ENCODE assay signal across 9 mouse cellular contexts in the genomic region with DNA sequence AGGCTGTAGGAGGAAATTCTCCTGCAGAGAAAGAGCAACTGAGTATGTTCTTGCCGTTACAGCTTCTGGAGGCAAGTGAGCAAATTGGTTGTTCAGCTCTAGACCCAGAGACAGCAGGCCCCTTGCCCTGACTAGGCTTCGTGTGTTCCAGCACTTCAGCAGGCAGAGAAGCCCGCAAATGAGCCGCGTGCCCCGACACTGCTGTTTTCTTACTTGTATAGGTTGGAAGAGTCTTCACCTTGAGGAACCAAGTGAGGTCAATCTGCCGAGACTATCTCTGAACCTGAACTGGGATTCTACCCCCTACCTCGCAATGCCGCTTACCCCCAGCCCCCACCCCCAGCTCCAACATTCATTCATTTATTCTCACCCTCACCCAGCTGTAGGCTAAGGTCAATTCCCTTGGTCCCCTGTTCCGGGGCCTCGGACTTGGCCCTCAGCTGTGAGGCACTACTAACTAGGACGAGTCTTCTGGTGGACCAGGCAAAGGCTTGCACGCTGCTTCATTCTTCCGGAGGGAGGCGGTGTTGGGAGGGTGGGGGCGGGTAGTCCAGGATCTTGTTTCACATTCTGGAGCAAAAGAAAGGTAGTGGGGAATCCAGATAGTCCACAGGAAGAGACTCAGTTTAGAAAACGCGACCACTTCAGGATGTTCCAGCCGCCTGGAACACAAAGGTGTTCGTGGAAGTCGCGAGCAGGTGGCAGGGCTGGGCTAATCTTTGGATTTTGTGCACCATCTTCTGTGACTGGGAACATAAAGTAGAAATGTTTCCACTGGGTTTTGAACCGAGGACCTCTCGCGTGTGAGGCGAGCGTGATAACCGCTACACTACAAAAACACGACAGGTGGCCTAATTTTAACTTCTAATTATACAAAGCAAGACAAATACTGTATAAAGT. TPM values are rescaled to one million over a fixed set of nuclear protein-coding genes. Genes with fewer than 3 reads are reported as not detected.
DNase-seq lines count a peak whose midpoint lies in the region; ATAC-seq and TF ChIP-seq lines count a peak whose summit lies in the region.
"Had no signal": no experiment of that assay in that cellular context is flagged by ENCODE, and none has a peak within 500 bp of the region (broad histone marks: within the 10 kb centered on the region; RNA-seq: fewer than 3 reads in every experiment).

No protein-coding gene starts in this region.

- TF ChIP-seq EP300 in heart, adult 2 months (IDR thresholded peaks at IDR 0.05; ENCODE audit: insufficient read depth, low read depth, low read length) = no peak
- no peak for TF ChIP-seq EP300 in CH12.LX (IDR thresholded peaks at IDR 0.05; ENCODE audit: low read length)
- no peak for TF ChIP-seq EP300 in heart, postnatal 0 days (IDR thresholded peaks at IDR 0.05; ENCODE audit: low read depth)

- H3K4me1 ChIP-seq in heart, adult 2 months (ENCODE audit: control insufficient read depth, insufficient read depth, low read length) = no peaks in the 10 kb centered on the region
- peaks cover 0 to 8% of the 10 kb centered on the region in 2 experiments; a peak in 1 of 4 replicates for H3K4me1 ChIP-seq in CH12.LX (ENCODE audit: control insufficient read depth in 1 of 2, insufficient read depth in 2 of 2)
- 0 out of 2 replicates have a peak, but pooled peaks cover 4% of the 10 kb centered on the region for H3K4me1 ChIP-seq in heart, postnatal 0 days (ENCODE audit: control insufficient read depth, insufficient read depth)
- H3K4me1 ChIP-seq in liver, embryonic 13.5 days (replicated peaks) = peaks cover 26% of the 10 kb centered on the region

- TF ChIP-seq RAD21 in CH12.LX (IDR thresholded peaks at IDR 0.05; ENCODE audit: low read depth, low read length) = no peak

- intact Hi-C loops in heart, adult 2 months (cut with DNase I) = loop anchor here (1.0 kb wide), 1 partner anchor 10 kb away; no protein-coding TSS in a partner anchor

- 14% methylated on average over 29 of the region's 29 CpGs for whole genome bisulfite sequencing in heart, adult 2 months
- WGBS in heart, postnatal 0 days = 11% methylated on average over 29 of the region's 29 CpGs
- WGBS in liver, embryonic 13.5 days (ENCODE audit: insufficient replicate concordance) = 4% methylated on average over 29 of the region's 29 CpGs

- in situ Hi-C loops in CH12.LX (cut with MboI; ENCODE audit: low pct_ligation_motif_present, low pct_unique_long_range_greater_than_20kb, low sequenced_read_pairs) = loop anchor here (5.0 kb wide), 1 partner anchor 119 kb away; no protein-coding TSS in a partner anchor

- H3K4me2 ChIP-seq in CH12.LX (ENCODE audit: insufficient read depth, low read depth, poor library complexity, severe bottlenecking) = peak overlapping the region; percentile 83
- peak overlapping the region; percentile 53 for H3K4me2 ChIP-seq in heart, postnatal 0 days (ENCODE audit: low read depth, low read length)
- peak overlapping the region; percentile 84 for H3K4me2 ChIP-seq in liver, embryonic 13.5 days

- no peaks in the 10 kb centered on the region for H3K9me3 ChIP-seq in CH12.LX (replicated peaks; ENCODE audit: low read length)
- no peaks in the 10 kb centered on the region for H3K9me3 ChIP-seq in heart, postnatal 0 days (replicated peaks; ENCODE audit: control insufficient read depth, low read length)
- H3K9me3 ChIP-seq in liver, embryonic 13.5 days (replicated peaks) = no peaks in the 10 kb centered on the region

- peak overlapping the region; percentile 4 for H3K4me3 ChIP-seq in heart, adult 2 months
- peak overlapping the region; percentile 58 to 67 (median 61) for H3K4me3 ChIP-seq in CH12.LX (replicated peaks in 1 of 3; ENCODE audit: low read depth in 2 of 3, low read length in 2 of 3, poor library complexity in 1 of 3)
- peak overlapping the region; percentile 39 for H3K4me3 ChIP-seq in heart, postnatal 0 days (ENCODE audit: low read depth, low read length)
- peak overlapping the region; percentile 60 for H3K4me3 ChIP-seq in liver, embryonic 13.5 days (replicated peaks)

- dilution Hi-C loops in CH12.LX (cut with MboI; ENCODE audit: extremely low pct_ligation_motif_present, extremely low pct_unique_long_range_greater_than_20kb, low sequenced_read_pairs) = no loop called here

- H3K36me3 ChIP-seq in heart, adult 2 months (ENCODE audit: control insufficient read depth, insufficient read depth, low read length) = no peaks in the 10 kb centered on the region
- H3K36me3 ChIP-seq in CH12.LX (replicated peaks in 1 of 2; ENCODE audit: control insufficient read depth in 1 of 2, insufficient read depth in 1 of 2, low read length in 1 of 2) = peaks cover 0 to 8% of the 10 kb centered on the region in 2 experiments
- no peaks in the 10 kb centered on the region for H3K36me3 ChIP-seq in heart, postnatal 0 days (replicated peaks; ENCODE audit: control insufficient read depth, insufficient read depth, low read length)
- 0 out of 2 replicates have a peak, but pooled peaks cover 4% of the 10 kb centered on the region for H3K36me3 ChIP-seq in liver, embryonic 13.5 days

- H3K27me3 ChIP-seq in heart, adult 2 months (ENCODE audit: control insufficient read depth, insufficient read depth, low read length) = peaks cover 5% of the 10 kb centered on the region
- H3K27me3 ChIP-seq in CH12.LX (replicated peaks) = peaks cover 34% of the 10 kb centered on the region
- peaks cover 21% of the 10 kb centered on the region; the same call in 1 of the 2 replicates for H3K27me3 ChIP-seq in heart, postnatal 0 days (ENCODE audit: control insufficient read depth, insufficient read depth, low read length)
- H3K27me3 ChIP-seq in liver, embryonic 13.5 days = peaks cover 18% of the 10 kb centered on the region

- TF ChIP-seq CTCF in heart, adult 2 months (IDR thresholded peaks at IDR 0.05) = no peak
- peak in 1 of 2 experiments; percentile 26; a peak in 2 of 4 replicates for TF ChIP-seq CTCF in CH12.LX (conservative IDR thresholded peaks at IDR 0.05 in 1 of 2, IDR thresholded peaks at IDR 0.05 in 1 of 2; ENCODE audit: low read depth in 2 of 2, low read length in 2 of 2)
- no peak for TF ChIP-seq CTCF in heart, postnatal 0 days (IDR thresholded peaks at IDR 0.05; ENCODE audit: low read depth)

- DNase-seq in heart, adult 2 months = no peak
- no peak for DNase-seq in heart, adult 18-20 months
- DNase-seq in CH12.LX (ENCODE audit: extremely low read depth) = peak; percentile 83
- peak; percentile 68 for DNase-seq in cerebellum, adult 9-11 months
- DNase-seq in heart, postnatal 0 days (ENCODE audit: low spot score) = no peak
- DNase-seq in liver, embryonic 13.5 days = peak; percentile 77
- DNase-seq in right cerebral cortex, postnatal 14 days = peak; percentile 42
- no peak for DNase-seq in thymus, postnatal 10 days (ENCODE audit: low spot score in 2 of 2)

- no peak for ATAC-seq in heart, postnatal 0 days (ENCODE audit: insufficient read depth, low read depth)
- ATAC-seq in liver, embryonic 13.5 days (ENCODE audit: low read depth) = peak; percentile 66

- H3K9ac ChIP-seq in heart, adult 2 months (ENCODE audit: low read depth, low read length) = no peak overlapping the region
- no peak overlapping the region; the same call in 1 of the 2 replicates for H3K9ac ChIP-seq in CH12.LX (ENCODE audit: insufficient read depth, low read depth)
- no peak overlapping the region for H3K9ac ChIP-seq in heart, postnatal 0 days (replicated peaks; ENCODE audit: low read depth, low read length)
- peak overlapping the region; percentile 64 for H3K9ac ChIP-seq in liver, embryonic 13.5 days

- no peak overlapping the region for H3K27ac ChIP-seq in heart, adult 2 months
- H3K27ac ChIP-seq in CH12.LX (ENCODE audit: insufficient read depth, low read depth) = no peak overlapping the region
- H3K27ac ChIP-seq in heart, postnatal 0 days (ENCODE audit: low read depth) = no peak overlapping the region
- H3K27ac ChIP-seq in liver, embryonic 13.5 days = no peak overlapping the region

- no peak for TF ChIP-seq POLR2A in heart, adult 2 months (IDR thresholded peaks at IDR 0.05; ENCODE audit: insufficient read depth, low read depth, low read length)
- no peak for TF ChIP-seq POLR2A in CH12.LX (IDR thresholded peaks at IDR 0.05; ENCODE audit: low read depth, low read length)

- no peaks in the 10 kb centered on the region for H3K79me2 ChIP-seq in heart, adult 2 months (replicated peaks; ENCODE audit: control insufficient read depth, insufficient read depth, low read length)
- H3K79me2 ChIP-seq in CH12.LX (replicated peaks; ENCODE audit: control insufficient read depth, extremely low read depth, insufficient read depth, poor library complexity, severe bottlenecking) = no peaks in the 10 kb centered on the region

TF ChIP-seq in CH12.LX, 34 proteins besides CTCF, POLR2A, EP300 and RAD21 (continues in another document):
- no peak for TF ChIP-seq MYC (IDR thresholded peaks at IDR 0.05; ENCODE audit: low read depth, low read length)
- TF ChIP-seq TCF12 (IDR thresholded peaks at IDR 0.05; ENCODE audit: low read depth, low read length) = peak; percentile 35; the same call in 1 of the 2 replicates

RNA-seq across cellular contexts. Expression of a gene that starts 12.1 kb away (rescaled TPM):
- total RNA-seq in heart, adult 2 months (2021) = 1 to 10 TPM; 3.9 to 5.1 TPM
- 2.4 and 3.1 TPM in 2 replicates for polyA plus RNA-seq in heart, adult 2 months (2012; rRNA removed)
- total RNA-seq in heart, adult 18-20 months (2021) = 1 to 10 TPM; 4.6 to 4.7 TPM
- total RNA-seq in CH12.LX (2012; rRNA removed) (10.1 and 13.1 TPM in 2 replicates), CH12.LX (2014; rRNA removed) (14.4 and 15.4 TPM in 2 replicates)
- 11.7 and 12.9 TPM in 2 replicates for polyA plus RNA-seq in CH12.LX (2012; ENCODE audit: insufficient read length, low read depth)
- 6.7 and 7.4 TPM in 2 replicates for total RNA-seq in heart, postnatal 0 days (2014; rRNA removed; ENCODE audit: low replicate concordance)
- 6.8 and 7.2 TPM in 2 replicates for polyA plus RNA-seq in heart, postnatal 0 days (2015; fragmentation: Nextera tagmentation; extraction: Ambion mirVana)
- polyA plus RNA-seq in liver, embryonic 13.5 days (2015; fragmentation: Nextera tagmentation; extraction: Ambion mirVana) = 8.3 and 9.1 TPM in 2 replicates

RNA-seq across cellular contexts. Expression of a gene that starts 42.6 kb away (rescaled TPM):
- total RNA-seq in heart, adult 2 months (2021) = 10 to 100 TPM; 14.8 to 15.8 TPM
- polyA plus RNA-seq in heart, adult 2 months (2012; rRNA removed) = 1.5 and 5.3 TPM in 2 replicates
- 10 to 100 TPM; 16.7 to 17.3 TPM for total RNA-seq in heart, adult 18-20 months (2021)
- total RNA-seq in CH12.LX (2012; rRNA removed) (10.3 and 12.3 TPM in 2 replicates), CH12.LX (2014; rRNA removed) (17.7 and 20.0 TPM in 2 replicates)
- 10.3 and 10.5 TPM in 2 replicates for polyA plus RNA-seq in CH12.LX (2012; ENCODE audit: insufficient read length, low read depth)
- total RNA-seq in heart, postnatal 0 days (2014; rRNA removed; ENCODE audit: low replicate concordance) = 10.0 and 11.9 TPM in 2 replicates
- 27.0 and 28.1 TPM in 2 replicates for polyA plus RNA-seq in heart, postnatal 0 days (2015; fragmentation: Nextera tagmentation; extraction: Ambion mirVana)
- 15.2 and 20.1 TPM in 2 replicates for polyA plus RNA-seq in liver, embryonic 13.5 days (2015; fragmentation: Nextera tagmentation; extraction: Ambion mirVana)

RNA-seq across cellular contexts. Expression of a gene that starts 54.1 kb away (rescaled TPM):
- not detected for total RNA-seq in heart, adult 2 months (2021)
- 0.20 TPM in 1 of 2 replicates, not detected in the other for polyA plus RNA-seq in heart, adult 2 months (2012; rRNA removed)
- not detected for total RNA-seq in heart, adult 18-20 months (2021)
- total RNA-seq in CH12.LX (2012; rRNA removed) (0.38 and 0.51 TPM in 2 replicates), CH12.LX (2014; rRNA removed) (0.20 TPM in 2 replicates)
- 0.08 and 0.21 TPM in 2 replicates for polyA plus RNA-seq in CH12.LX (2012; ENCODE audit: insufficient read length, low read depth)
- total RNA-seq in heart, postnatal 0 days (2014; rRNA removed; ENCODE audit: low replicate concordance) = 0.27 TPM in 1 of 2 replicates, not detected in the other
- polyA plus RNA-seq in heart, postnatal 0 days (2015; fragmentation: Nextera tagmentation; extraction: Ambion mirVana) = 0.14 and 0.18 TPM in 2 replicates
- 1.5 and 2.0 TPM in 2 replicates for polyA plus RNA-seq in liver, embryonic 13.5 days (2015; fragmentation: Nextera tagmentation; extraction: Ambion mirVana)
- total RNA-seq: layer of hippocampus, adult 8-10 months had no signal

Comparison
In these comparisons a context has a peak if more than half of its experiments do, and no peak if none do; other contexts are left out.
1. DNase-seq: peak in CH12.LX (single experiment), cerebellum, adult 9-11 months (single experiment), liver, embryonic 13.5 days (single experiment) and right cerebral cortex, postnatal 14 days (single experiment); none in heart, adult 2 months (0 of 2), heart, adult 18-20 months (0 of 2), heart, postnatal 0 days (single experiment) and thymus, postnatal 10 days (0 of 2).
2. H3K4me3 ChIP-seq: peak in every context shown above with its lines; median percentile 61 in CH12.LX; 60 in liver, embryonic 13.5 days; 39 in heart, postnatal 0 days; 4 in heart, adult 2 months.
3. Peak in every context shown above with its lines, with median percentiles within 50 percentile points of each other: H3K4me2 ChIP-seq.